Mouse (Mus musculus) gastrocnemius, postnatal 4 days (tissue): Measurements from ENCODE around the gene Ddx39. TPM values are rescaled to one million over a fixed set of nuclear protein-coding genes. Genes with fewer than 3 reads are reported as not detected.

Experiments used
- DNase-seq, 2 experiments: peaks; one replicate each; pipeline ENCODE4 v3.0.0; 2021 to 2022; ENCODE audit warnings: low spot score in 2 of 2, mixed read lengths in 2 of 2
- microRNA-seq: library from miRNA; unstranded; fragments of <30 nt; microRNA quantifications from one replicate; pipeline ENCODE4 v1.2.0, GENCODE M21; 2021
- total RNA-seq, 2 experiments: library from RNA; stranded (reverse); gene quantifications; 2 replicates each; pipeline ENCODE4 v1.2.3; 2021

Gene Ddx39
- total RNA-seq, 2 experiments from 2014 or later = 26.1 to 27.5 TPM

GRCm38 (mm10) chr8:83765663-83766062 lies 50.7 kb downstream of the Ddx39 start:
- no peak for DNase-seq

DNA sequence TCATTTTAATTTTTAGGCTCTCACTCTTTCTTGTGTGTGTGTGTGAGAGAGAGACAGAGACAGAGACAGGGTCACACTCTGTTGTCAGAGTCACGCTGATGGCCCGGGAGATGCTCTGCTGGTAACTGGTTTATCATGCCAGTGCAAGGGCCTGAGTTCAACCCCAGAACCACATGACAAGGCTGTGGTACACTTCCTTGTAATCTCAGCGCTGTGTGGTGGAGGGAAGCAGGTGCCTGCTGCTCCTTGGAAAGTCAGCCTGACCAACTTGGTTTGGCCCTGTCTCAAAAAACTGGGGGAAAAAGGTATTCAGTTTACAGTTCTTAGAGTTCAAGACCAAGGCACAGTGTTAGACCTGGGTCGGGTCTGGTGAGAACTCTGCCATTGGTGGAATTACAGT lies 52.5 kb downstream of the Ddx39 start:
- no peak for DNase-seq

DNA sequence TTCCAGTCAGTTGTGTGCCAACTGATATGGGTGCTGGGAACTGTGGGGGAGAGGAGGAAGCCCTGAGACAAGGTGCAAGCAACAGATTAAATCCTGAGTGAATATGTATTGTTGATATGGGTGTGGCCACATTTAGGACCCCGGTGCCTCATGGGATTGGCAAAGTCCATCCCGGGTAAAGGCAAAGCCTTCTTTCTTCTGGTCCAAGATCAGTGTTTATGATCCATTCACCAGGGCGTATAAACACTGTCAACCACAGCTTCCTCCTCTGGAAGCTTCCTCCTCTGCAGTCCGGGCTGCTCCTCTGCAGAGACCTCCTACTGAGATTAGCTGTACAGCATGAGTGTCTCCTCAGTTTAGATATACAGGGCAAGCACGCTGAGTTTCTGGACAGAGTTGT lies 53.5 kb downstream of the Ddx39 start:
- DNase-seq = no peak

DNA sequence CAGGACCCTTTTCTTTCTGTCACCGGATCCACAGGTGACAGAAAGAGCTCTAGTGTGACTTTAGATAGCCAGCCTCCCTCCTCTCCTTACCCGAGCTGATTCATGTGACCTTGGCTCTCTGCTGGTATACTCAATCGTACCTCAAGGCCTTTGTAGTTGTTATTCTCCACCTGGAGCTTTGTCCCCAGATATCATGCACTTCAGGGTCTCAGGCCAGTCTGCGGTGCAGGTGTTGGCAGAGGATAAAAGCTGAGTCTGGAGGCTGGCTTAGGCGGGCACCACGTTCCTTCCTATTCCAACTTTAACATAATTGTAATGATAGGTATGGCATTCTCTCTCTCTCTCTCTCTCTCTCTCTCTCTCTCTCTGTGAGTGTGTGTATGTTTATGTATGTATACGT lies 54.7 kb downstream of the Ddx39 start:
- DNase-seq = no peak

- no peak for DNase-seq
These were observed 55.7 kb downstream of the Ddx39 start for GRCm38 (mm10) chr8:83770669-83771068.

GRCm38 (mm10) chr8:83771791-83772190 lies 56.8 kb downstream of the Ddx39 start:
- no peak for DNase-seq

DNA sequence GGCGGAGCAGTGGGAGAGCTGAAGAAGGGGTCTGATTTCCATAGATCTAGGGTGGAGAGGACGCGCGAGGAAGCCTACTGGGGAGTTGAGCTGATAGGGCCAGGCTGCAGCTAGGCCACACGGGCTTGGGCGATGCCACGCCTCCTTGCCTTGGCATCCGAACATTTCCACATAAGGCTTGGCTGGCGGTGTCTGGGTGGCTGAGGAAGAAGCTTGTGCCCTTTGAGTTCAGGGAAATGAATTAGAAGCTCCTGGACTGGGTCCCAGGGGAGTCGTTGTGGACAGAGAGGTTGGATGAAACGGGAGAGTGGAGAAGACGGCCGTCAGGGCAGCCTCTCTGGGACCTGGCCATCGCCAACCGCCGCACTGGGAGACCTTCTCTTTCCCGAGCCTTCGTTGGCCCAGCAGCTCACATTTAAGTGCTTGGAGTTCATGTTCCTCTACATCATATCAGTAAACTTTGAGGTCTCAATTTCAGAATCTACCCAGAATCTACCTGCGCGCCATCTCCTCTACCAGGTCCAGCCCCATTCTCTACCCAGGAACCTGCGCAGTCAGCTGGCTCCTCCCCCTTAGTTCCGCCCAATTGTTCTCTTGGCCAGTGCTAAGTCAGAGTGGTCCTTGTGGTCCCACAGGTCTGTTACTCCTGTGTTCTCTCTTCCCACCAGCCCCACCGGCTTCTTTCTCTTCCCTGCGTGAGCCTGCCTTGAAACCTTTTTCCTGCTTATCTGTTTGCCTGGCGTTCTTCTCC lies 57.9 kb downstream of the Ddx39 start:
- no peak for DNase-seq

DNA sequence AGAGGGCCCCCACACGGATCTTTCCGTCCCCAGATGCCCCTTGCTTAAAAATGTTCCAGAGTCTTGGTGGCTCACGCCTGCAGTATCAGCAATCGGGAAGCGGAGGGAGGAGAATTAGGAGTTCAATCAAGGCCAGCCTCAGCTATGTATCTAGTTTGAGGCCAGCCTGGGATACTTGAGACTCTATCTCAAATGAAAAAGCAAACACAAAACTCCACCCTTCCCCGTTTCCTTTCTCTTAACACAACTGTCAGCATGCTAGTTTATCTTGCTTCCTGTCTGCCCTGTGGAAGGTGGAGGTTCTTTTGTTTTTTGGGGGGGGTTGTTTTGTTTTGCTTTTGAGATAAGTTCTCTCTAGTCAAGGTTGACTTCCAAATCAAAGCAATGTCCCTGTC lies 58.5 kb downstream of the Ddx39 start:
- DNase-seq = no peak

- DNase-seq = no peak
These were observed 59.2 kb downstream of the Ddx39 start for GRCm38 (mm10) chr8:83774221-83774620.

Small RNAs within 50 kb of the gene (microRNA-seq; reads per million reads assigned to microRNA genes)
- gene Mir1668 = 0.85 reads per million

Other genes with a start within 250 kb of the Ddx39 start
- not detected for gene Olfr370, start 179.4 kb upstream of the Ddx39 start, total RNA-seq
- gene Ndufb7, start 148.5 kb upstream of the Ddx39 start, total RNA-seq = 100 to 1,000 TPM; 366 to 378 TPM
- 100 to 1,000 TPM; 276 to 303 TPM for gene Tecr, start 107.2 kb upstream of the Ddx39 start, total RNA-seq
- 10 to 100 TPM; 17.7 to 20.6 TPM for gene Dnajb1, start 107.0 kb upstream of the Ddx39 start, total RNA-seq
- 10 to 100 TPM; 42.5 to 51.7 TPM for gene Gipc1, start 62.5 kb upstream of the Ddx39 start, total RNA-seq
- gene Ptger1, start 48.5 kb upstream of the Ddx39 start, total RNA-seq = under 1 TPM; 0.49 to 0.98 TPM
- 10 to 100 TPM; 56.6 to 60.0 TPM for gene Pkn1, start 16.0 kb upstream of the Ddx39 start, total RNA-seq
- gene Adgre5, start 26.1 kb downstream of the Ddx39 start, total RNA-seq = 10 to 100 TPM; 82.7 to 83.4 TPM
- 10 to 100 TPM; 33.6 to 37.6 TPM for gene Adgrl1, start 184.9 kb downstream of the Ddx39 start, total RNA-seq
- under 1 TPM; 0.22 to 0.23 TPM for gene Gm10644, start 240.0 kb downstream of the Ddx39 start, total RNA-seq
- 10 to 100 TPM; 14.9 to 17.2 TPM for gene Asf1b, start 240.3 kb downstream of the Ddx39 start, total RNA-seq